Mouse (Mus musculus): Measurements from ENCODE around the gene Mtus2.
"Not testable (repeated sequence)": the region's sequence is repeated elsewhere in the genome, so short reads cannot be mapped to it uniquely, and the experiment has no call there.

Mtus2 gene

DNA sequence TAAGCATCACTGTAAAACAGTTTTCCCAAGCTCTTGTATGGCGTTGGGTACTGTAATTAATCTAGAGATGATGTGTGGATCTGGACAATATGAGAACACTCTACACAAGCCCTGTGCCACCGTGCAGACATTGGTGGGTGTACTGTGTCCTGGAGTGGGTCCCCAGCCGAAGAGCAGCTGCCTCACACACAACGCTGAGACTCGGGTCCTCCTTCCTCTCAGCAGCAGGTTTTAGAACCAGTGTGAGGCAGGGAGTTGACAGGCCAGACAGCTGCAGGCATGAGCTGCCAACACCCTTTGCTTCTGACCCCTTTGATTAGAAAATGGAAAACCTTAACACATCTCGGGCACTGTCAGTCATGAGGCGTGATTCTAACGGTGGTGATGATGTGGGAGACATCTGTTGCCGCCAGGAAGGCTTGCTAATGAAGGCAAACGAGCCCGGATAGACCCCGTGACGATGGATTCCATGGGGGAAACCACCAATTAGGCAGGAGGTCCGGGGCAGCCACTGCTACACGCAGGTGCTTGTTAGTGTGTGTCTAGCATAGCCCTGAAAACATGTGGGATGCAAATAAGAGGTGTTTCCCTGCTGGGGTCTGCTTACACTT is 158.2 kb downstream of the Mtus2 start:
- no peak for DNase-seq (ENCODE audit: low spot score in 2 of 2)

DNA sequence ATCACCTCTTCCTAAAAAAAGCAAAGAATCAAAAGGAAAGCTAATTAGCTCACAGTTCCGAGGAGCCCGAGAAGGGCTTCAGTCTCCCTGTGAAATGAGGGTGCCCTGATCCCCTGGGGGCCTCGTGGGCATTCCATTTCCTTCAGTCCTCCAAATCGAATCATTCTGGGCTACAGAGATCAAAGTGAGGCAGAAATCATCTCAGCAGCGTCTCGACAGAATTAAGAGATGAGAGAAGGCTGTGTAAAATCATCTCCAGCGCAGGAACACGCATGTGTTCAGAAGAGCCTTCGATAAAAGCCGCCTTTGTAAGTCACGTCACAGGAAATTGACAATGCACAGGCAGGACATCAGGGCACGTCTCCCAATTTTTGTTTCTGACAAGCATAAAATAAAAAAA is 167.2 kb downstream of the Mtus2 start:
- no peak for DNase-seq (ENCODE audit: low spot score in 2 of 2)

GRCm38 (mm10) chr5:148130691-148131457 is 173.8 kb downstream of the Mtus2 start:
- no peak for DNase-seq (ENCODE audit: low spot score in 2 of 2)

- DNase-seq (ENCODE audit: low spot score in 2 of 2), result no peak
Measured at GRCm38 (mm10) chr5:148131458-148132131, 174.5 kb downstream of the Mtus2 start.

DNA sequence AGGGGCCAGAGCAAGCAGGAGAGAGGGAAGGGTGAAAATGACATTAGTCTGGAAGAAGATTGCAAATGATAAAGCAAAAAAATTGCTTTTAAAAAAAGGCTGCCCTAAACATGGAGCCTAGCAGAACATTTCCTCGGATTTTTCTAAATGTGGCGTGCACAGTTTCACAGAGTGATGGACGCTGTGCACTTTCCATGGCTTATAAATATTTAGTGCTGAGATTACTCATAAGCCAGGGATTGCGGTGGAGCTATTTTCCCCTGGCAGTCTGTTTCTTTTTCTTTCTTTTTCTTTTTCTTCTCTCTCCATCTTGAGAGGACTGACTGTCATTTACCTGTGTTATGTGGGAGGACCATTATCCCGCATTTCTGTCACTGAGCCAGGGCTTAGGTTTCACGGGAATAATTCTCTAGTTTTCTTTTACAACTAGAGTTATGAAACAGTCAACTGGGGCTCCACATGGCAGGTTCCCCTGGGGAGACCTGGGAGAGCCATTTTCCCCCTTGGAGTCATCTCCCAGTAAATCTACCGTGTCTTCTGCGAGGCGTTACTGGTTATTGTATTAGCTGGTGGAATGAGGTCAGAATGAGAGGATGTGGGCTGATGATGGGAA is 176.4 kb downstream of the Mtus2 start:
- DNase-seq (ENCODE audit: low spot score in 2 of 2), result no peak

GRCm38 (mm10) chr5:148141662-148142061 is 184.5 kb downstream of the Mtus2 start:
- no peak for DNase-seq (ENCODE audit: low spot score in 2 of 2)

DNA sequence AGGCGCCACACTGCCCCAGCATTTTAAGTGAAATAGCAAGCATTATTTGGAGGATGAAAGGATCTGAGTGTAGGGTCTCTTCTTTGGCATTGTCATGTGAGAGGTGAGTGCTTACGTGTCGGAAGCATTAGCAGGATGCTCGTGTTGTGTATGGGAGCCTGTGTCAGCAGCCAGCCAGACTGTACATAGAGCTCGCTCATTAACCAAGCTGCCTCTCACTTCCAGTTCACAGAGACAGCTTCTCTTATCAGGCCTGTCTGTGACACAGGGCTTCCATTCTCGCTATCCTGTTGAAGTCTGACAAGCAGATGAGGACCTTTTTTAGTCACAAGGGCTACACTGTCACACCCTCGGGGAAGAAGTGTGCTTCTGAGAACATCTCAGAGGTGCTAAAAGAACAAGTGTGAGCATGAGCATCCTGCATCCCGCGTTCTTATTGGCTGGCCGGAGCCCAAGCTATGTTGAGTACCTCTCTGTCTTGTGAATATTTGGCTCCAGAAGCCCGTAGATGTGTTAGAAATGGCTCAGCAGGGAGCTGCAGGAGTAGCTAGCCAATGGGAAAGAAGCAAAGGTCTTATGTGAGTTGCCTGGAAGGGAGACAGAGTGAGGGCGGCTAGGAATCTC is 189.2 kb downstream of the Mtus2 start:
- DNase-seq (ENCODE audit: low spot score in 2 of 2), result no peak

DNA sequence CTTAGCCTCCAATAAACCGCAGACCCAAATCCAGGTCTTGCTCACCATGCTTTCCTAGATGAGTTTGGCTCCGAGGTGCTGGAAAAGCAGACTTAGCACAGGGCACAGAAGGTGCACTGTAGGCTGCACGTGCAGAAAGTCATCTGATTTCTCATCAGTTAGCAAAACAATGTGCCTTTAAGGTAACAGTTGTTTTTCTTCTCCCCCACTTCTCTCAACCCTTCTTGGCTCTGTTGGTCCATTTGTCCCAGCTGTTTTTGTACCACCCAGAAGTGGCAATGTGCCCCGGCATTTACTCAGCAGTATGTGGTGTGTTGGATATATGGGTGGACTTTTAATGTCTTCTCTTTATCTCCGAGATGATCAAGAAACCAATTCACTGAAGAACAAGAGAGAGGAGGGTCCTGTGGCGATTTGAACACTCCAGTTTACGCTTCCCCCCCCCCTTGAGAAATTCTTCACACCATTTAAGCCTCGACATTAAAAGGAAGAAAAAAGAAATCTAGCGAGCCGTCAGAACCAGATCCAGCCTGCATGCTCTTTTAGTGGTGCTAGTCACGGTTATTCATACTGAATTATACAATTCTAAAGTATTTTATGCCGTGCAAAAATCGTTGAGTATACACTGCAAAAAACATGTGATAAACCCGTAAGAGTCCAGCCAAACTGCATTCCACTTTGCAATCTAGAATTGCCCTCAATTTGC is 194.9 kb downstream of the Mtus2 start:
- DNase-seq (ENCODE audit: low spot score in 2 of 2), result no peak

GRCm38 (mm10) chr5:148152600-148153402 is 195.7 kb downstream of the Mtus2 start:
- DNase-seq (ENCODE audit: low spot score in 2 of 2), result no peak

- DNase-seq (ENCODE audit: low spot score in 2 of 2), result no peak
Measured at GRCm38 (mm10) chr5:148153403-148153713, 196.2 kb downstream of the Mtus2 start.

DNA sequence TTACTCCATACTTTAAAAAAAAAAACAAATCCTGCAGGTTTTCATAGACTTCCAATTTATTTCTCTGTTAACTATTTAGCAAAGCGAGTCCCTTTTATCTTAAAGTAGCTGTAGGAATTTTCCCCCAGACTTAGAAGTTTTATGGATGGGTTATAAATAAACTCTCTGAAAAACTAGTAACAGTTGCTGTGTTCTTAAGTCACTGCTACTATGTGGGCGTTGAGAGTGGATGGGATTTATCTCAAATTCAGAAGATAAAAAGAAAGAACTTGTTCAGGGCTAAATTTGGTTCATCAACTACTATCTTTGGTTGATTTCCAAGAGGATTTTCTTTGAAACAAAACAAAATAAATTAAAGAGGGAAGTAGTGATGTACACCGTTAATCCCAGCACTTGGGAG is 197.6 kb downstream of the Mtus2 start:
- no peak for DNase-seq (ENCODE audit: low spot score in 2 of 2)

DNA sequence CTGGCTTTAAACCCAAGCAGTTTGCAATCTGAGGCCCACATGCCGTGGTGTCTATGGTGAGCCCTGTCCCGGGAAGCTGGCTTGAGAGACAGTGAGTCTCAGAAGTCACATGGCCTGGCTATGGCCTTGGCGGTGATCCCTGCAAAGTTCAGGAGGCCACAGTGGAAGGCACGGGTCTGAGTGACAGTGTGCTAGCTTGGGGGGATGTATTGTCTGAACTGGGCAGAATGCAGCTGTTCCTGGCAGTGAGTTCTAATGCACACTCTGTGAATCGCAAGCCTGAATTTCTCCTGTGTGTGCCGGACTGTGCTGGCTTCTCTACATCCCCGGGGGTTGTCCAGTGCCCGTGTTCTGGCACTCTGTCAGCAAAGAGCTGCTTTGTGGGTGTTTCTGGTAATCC is 202.2 kb downstream of the Mtus2 start:
- no peak for DNase-seq (ENCODE audit: low spot score in 2 of 2)

GRCm38 (mm10) chr5:148160529-148161154 is 203.5 kb downstream of the Mtus2 start:
- no peak for DNase-seq (ENCODE audit: low spot score in 2 of 2)

- no peak for DNase-seq (ENCODE audit: low spot score in 2 of 2)
Measured at GRCm38 (mm10) chr5:148165111-148165510, 208.0 kb downstream of the Mtus2 start.

DNA sequence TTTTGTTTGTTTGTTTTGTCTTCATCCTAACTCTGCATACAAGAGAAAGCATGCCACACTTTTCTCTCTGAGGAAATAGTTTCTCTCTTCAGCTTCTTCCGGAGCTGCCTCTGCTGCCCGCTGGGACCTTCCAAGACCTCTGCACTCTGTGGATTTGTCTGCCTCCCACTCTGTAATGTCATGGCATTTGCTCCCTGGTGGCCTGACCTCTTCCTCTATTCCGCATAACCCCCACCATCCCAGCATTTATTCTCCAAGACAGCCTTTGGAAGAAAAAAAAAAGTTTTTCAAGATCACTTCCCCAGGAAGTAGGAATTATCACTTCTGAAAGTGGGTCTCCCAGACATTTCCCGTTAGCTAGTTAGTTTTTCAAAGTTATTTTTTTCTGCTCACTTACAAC is 218.0 kb downstream of the Mtus2 start:
- no peak for DNase-seq (ENCODE audit: low spot score in 2 of 2)

DNA sequence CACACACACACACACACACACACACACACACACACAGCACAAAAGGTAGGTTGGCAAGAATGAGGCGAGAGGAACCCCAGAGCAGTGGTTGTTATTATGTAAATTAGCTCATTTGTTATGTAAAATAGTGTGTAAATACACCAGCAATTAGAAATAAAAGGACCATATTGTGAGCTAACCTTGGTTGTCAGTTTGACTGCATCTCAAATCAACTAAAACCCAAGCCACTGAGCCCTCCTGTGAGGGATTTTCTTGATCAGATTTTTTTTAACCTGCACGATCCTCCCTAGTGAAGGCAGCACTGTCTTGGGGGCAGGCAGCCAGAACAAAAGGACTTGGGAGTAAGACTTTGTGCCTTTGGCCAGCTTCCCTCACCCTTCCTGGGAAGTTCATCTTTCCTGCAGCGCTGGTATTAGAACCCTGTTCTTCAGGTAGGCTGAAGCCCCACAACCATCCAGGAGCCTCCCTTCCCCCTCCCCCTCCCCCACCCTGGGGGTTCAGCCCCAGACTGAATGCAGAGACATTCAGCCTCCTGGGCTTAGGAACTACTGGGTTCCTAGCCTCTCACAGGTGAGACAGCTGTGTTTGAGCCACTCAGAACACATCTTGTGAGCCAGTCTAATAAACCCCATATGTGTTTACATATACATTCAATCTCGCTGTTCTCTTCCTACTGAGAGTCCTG is 218.8 kb downstream of the Mtus2 start:
- DNase-seq (ENCODE audit: low spot score in 2 of 2), result no peak

GRCm38 (mm10) chr5:148176539-148176938 is 219.4 kb downstream of the Mtus2 start:
- not testable (repeated sequence) for DNase-seq (ENCODE audit: low spot score in 2 of 2)

GRCm38 (mm10) chr5:148179231-148179630 is 222.1 kb downstream of the Mtus2 start:
- DNase-seq (ENCODE audit: low spot score in 2 of 2), result no peak

DNA sequence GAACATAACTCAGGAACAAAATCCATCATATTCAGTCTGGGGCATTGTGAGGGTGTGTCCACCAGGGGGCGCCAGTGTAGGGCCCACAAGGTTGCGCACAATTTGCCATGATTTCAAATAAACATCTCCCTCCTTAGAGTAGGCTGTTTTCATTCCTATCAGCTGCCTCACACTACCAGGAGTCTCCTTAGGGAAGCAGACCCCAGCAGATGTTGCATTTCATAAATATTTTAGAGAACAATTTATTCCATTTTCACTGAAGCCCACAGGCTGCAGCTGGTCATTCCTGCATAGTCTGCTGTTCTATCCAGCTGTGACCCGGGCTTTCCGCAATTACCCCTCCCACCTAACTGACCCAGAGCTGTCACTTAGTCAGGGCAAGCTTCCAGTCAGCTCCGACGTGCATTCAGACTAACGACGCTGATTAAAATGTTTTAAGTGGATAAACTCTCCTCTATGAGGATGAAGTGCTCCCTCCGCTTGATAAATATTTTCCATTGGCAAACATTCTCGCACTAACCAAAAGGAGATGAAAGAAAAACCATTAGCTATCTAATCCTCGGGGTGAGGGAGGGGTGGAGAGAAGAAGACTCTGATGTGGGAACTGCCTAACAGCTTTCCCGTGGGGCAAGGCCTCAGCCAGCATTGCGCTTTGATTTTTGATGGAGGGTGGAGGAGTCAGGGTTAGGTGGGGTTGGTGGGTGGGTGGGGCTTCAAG is 223.6 kb downstream of the Mtus2 start:
- no peak for DNase-seq (ENCODE audit: low spot score in 2 of 2)

Measured in spleen, postnatal 36 days (tissue).